Mouse (Mus musculus) liver, embryonic 14.5 days (tissue): ENCODE measurements around the gene Zbtb4.

ENCODE experiments used
- CTCF ChIP-seq: IDR thresholded peaks from 2 replicates; pipeline ENCODE4 v1.5.1; 2016; ENCODE audit warnings: antibody characterized with exemption, low read depth, control low read depth
- EP300 ChIP-seq: IDR thresholded peaks from 2 replicates; pipeline ENCODE4 v1.6.1; 2016; ENCODE audit warnings: antibody characterized with exemption, low read depth

GRCm38 (mm10) chr11:69818871-69819270, 53.2 kb downstream of the Zbtb4 start:
- TF ChIP-seq EP300 (no peak), CTCF (no peak)
